Mouse (Mus musculus) CH12.LX (cell line): ENCODE data around the gene Slc22a2. TPM values are rescaled to one million over a fixed set of nuclear protein-coding genes. Genes with fewer than 3 reads are reported as not detected.

ENCODE experiments used
- DNase-seq: peaks from one replicate; pipeline ENCODE4 v3.0.0-alpha.2; 2013; ENCODE audit errors: extremely low read depth
- H3K27ac ChIP-seq: 2 replicates; pipeline ENCODE4 v1.5.1; 2012; ENCODE audit warnings: low read depth, mild to moderate bottlenecking, control low read depth, moderate library complexity; ENCODE audit not compliant: insufficient read depth
- H3K27me3 ChIP-seq: replicated peaks from 2 replicates; pipeline ENCODE3; 2012; ENCODE audit warnings: inconsistent platforms
- H3K36me3 ChIP-seq, 2 experiments: replicated peaks in 1 of 2; 2 replicates each; pipeline versions ENCODE3 to v1.6.1; 2012; ENCODE audit warnings: inconsistent platforms in 1 of 2, low read length in 1 of 2, mild to moderate bottlenecking in 1 of 2, mixed read lengths in 1 of 2, moderate library complexity in 1 of 2; ENCODE audit not compliant: control insufficient read depth in 1 of 2, insufficient read depth in 1 of 2
- H3K4me1 ChIP-seq, 2 experiments: 2 replicates each; pipeline ENCODE4 v1.6.1; 2012; ENCODE audit warnings: inconsistent platforms in 1 of 2, moderate library complexity in 1 of 2; ENCODE audit not compliant: insufficient read depth in 2 of 2, control insufficient read depth in 1 of 2
- H3K4me2 ChIP-seq: 2 replicates; pipeline ENCODE4 v1.6.1; 2012; ENCODE audit warnings: low read depth, mild to moderate bottlenecking, control low read depth; ENCODE audit not compliant: poor library complexity, insufficient read depth, severe bottlenecking
- H3K4me3 ChIP-seq, 3 experiments: fragments of 150-350 bp in 1 of 3; sonication (generic) in 1 of 3; replicated peaks in 1 of 3; 2 replicates each; pipeline versions ENCODE3 to v1.5.1; 2011 to 2012; ENCODE audit warnings: low read depth in 2 of 3, low read length in 2 of 3, mild to moderate bottlenecking in 2 of 3, moderate library complexity in 2 of 3, control low read depth in 1 of 3, improper control_type of control experiment in 1 of 3, inconsistent platforms in 1 of 3, mixed read lengths in 1 of 3; ENCODE audit not compliant: poor library complexity in 1 of 3
- H3K79me2 ChIP-seq: replicated peaks from 2 replicates; pipeline ENCODE4 v1.6.1; 2012; ENCODE audit warnings: mild to moderate bottlenecking, moderate library complexity; ENCODE audit not compliant: control insufficient read depth, poor library complexity, insufficient read depth, severe bottlenecking; ENCODE audit errors: extremely low read depth
- H3K9ac ChIP-seq: 2 replicates; pipeline ENCODE4 v1.6.1; 2012; ENCODE audit warnings: low read depth, mild to moderate bottlenecking, control low read depth, moderate library complexity; ENCODE audit not compliant: insufficient read depth
- H3K9me3 ChIP-seq: replicated peaks from 2 replicates; pipeline ENCODE3; 2012; ENCODE audit warnings: low read length, inconsistent platforms, mixed read lengths
- CHD1 ChIP-seq: IDR thresholded peaks from 2 replicates; pipeline ENCODE4 v1.6.1; 2012; ENCODE audit warnings: low read depth, low read length, improper control_type of control experiment, inconsistent platforms
- CHD2 ChIP-seq: IDR thresholded peaks from 2 replicates; pipeline ENCODE4 v1.6.1; 2011; ENCODE audit warnings: low read length, improper control_type of control experiment
- CTCF ChIP-seq, 2 experiments: IDR thresholded peaks in 1 of 2; conservative IDR thresholded peaks in 1 of 2; 2 replicates each; pipeline ENCODE4 v1.5.1; 2011 to 2012; ENCODE audit warnings: low read depth in 2 of 2, low read length in 2 of 2, improper control_type of control experiment in 1 of 2, inconsistent platforms in 1 of 2, mild to moderate bottlenecking in 1 of 2, moderate library complexity in 1 of 2
- ELF1 ChIP-seq: IDR thresholded peaks from 2 replicates; pipeline ENCODE4 v1.6.1; 2014; ENCODE audit warnings: low read depth, mild to moderate bottlenecking, inconsistent platforms, low read length, improper control_type of control experiment
- ETS1 ChIP-seq: conservative IDR thresholded peaks from 2 replicates; pipeline ENCODE4 v1.6.1; 2012; ENCODE audit warnings: low read depth, mild to moderate bottlenecking, inconsistent platforms, low read length, improper control_type of control experiment, moderate library complexity
- JUN ChIP-seq: IDR thresholded peaks from 2 replicates; pipeline ENCODE4 v1.6.1; 2011; ENCODE audit warnings: low read depth, mild to moderate bottlenecking, low read length, improper control_type of control experiment, moderate library complexity; ENCODE audit not compliant: insufficient read depth
- NELFE ChIP-seq: IDR thresholded peaks from 2 replicates; pipeline ENCODE4 v1.6.1; 2011; ENCODE audit warnings: low read depth, low read length, improper control_type of control experiment
- POLR2A ChIP-seq: IDR thresholded peaks from 2 replicates; pipeline ENCODE4 v1.6.1; 2011; ENCODE audit warnings: low read depth, mild to moderate bottlenecking, improper control_type of control experiment, low read length
- TCF12 ChIP-seq: IDR thresholded peaks from 2 replicates; pipeline ENCODE4 v1.6.1; 2014; ENCODE audit warnings: low read depth, mild to moderate bottlenecking, inconsistent platforms, low read length, improper control_type of control experiment
- UBTF ChIP-seq: IDR thresholded peaks from 2 replicates; pipeline ENCODE4 v1.6.1; 2012; ENCODE audit warnings: low read depth, mild to moderate bottlenecking, inconsistent platforms, low read length, improper control_type of control experiment, moderate library complexity
- USF2 ChIP-seq: conservative IDR thresholded peaks from 2 replicates; pipeline ENCODE4 v1.6.1; 2011; ENCODE audit warnings: low read depth, low read length, improper control_type of control experiment
- ZKSCAN1 ChIP-seq: IDR thresholded peaks from 2 replicates; pipeline ENCODE4 v1.6.1; 2012; ENCODE audit warnings: low read depth, inconsistent platforms, low read length, improper control_type of control experiment, borderline replicate concordance
- dilution Hi-C: fragments of 300-500 bp; cut with MboI; formaldehyde crosslinking; loops from 2 replicates; pipeline ENCODE4 v1.14.3; 2020; ENCODE audit warnings: low sequenced_read_pairs; ENCODE audit not compliant: extremely low pct_unique_long_range_greater_than_20kb, extremely low pct_ligation_motif_present
- in situ Hi-C: fragments of 300-500 bp; cut with MboI; formaldehyde crosslinking; loops from 3 replicates; pipeline ENCODE4 v1.14.3; 2019; ENCODE audit warnings: low sequenced_read_pairs, low pct_ligation_motif_present, low pct_unique_long_range_greater_than_20kb, mixed read lengths
- polyA plus RNA-seq: library from polyadenylated mRNA; unstranded; fragments of >175 nt; gene quantifications from 2 replicates; pipeline ENCODE4 v1.2.1, GENCODE M21; 2012; ENCODE audit warnings: low read depth; ENCODE audit not compliant: insufficient read length
- total RNA-seq, 2 experiments: library from RNA; depleted of rRNA; stranded (reverse); fragments of 300-350 nt in 1 of 2; fragments of >200 nt in 1 of 2; gene quantifications; 2 replicates each; pipeline ENCODE4 v1.2.3; 2012 to 2014

Gene Slc22a2
- total and polyA plus RNA-seq, 3 experiments, result not detected

GRCm38 (mm10) chr17:12585366-12585765 is 1.4 kb downstream of the Slc22a2 start:
- dilution Hi-C loops (no loop called here), in situ Hi-C loops (no loop called here)
- no peak overlapping the region for H3K9ac ChIP-seq
- H3K4me1 ChIP-seq, result no peaks in the 10 kb centered on the region
- no peaks in the 10 kb centered on the region for H3K36me3 ChIP-seq
- TF ChIP-seq NELFE (no peak), USF2 (no peak)
- no peak overlapping the region for H3K27ac ChIP-seq
- no peak overlapping the region for H3K4me3 ChIP-seq
- peaks cover 56% of the 10 kb centered on the region for H3K27me3 ChIP-seq
- no peaks in the 10 kb centered on the region for H3K9me3 ChIP-seq
- no peak overlapping the region for H3K4me2 ChIP-seq
- H3K79me2 ChIP-seq, result no peaks in the 10 kb centered on the region
- no peak for DNase-seq

- Histone ChIP-seq H3K9ac (no peak overlapping the region), H3K27ac (no peak overlapping the region), H3K4me2 (no peak overlapping the region), H3K4me1 (no peaks in the 10 kb centered on the region), H3K36me3 (no peaks in the 10 kb centered on the region), H3K27me3 (peaks cover 47% of the 10 kb centered on the region), H3K4me3 (no peak overlapping the region)
- DNase-seq, result no peak
- in situ Hi-C loops, result no loop called here
- TF ChIP-seq JUN (no peak), ETS1 (no peak)
- TF ChIP-seq, all 38 proteins: peak for 0
- dilution Hi-C loops, result no loop called here
- Histone ChIP-seq H3K79me2 (no peaks in the 10 kb centered on the region), H3K9me3 (no peaks in the 10 kb centered on the region)
Observed at GRCm38 (mm10) chr17:12586966-12587365, 3.0 kb downstream of the Slc22a2 start.

- no peaks in the 10 kb centered on the region for H3K9me3 ChIP-seq
- H3K27me3 ChIP-seq, result peaks cover 33% of the 10 kb centered on the region
- TF ChIP-seq CHD1 (no peak), UBTF (no peak), CHD2 (no peak), POLR2A (no peak), CTCF (conservative IDR thresholded peaks at IDR 0.05 in 1 of 2, IDR thresholded peaks at IDR 0.05 in 1 of 2; ENCODE audit: low read depth in 2 of 2, low read length in 2 of 2) (no peak), ELF1 (no peak), TCF12 (no peak), JUN (no peak), ZKSCAN1 (no peak)
- H3K79me2 ChIP-seq, result no peaks in the 10 kb centered on the region
- no peaks in the 10 kb centered on the region for H3K36me3 ChIP-seq
- dilution Hi-C loops (no loop called here), in situ Hi-C loops (no loop called here)
- no peak overlapping the region for H3K4me2 ChIP-seq
- DNase-seq, result no peak
- H3K4me1 ChIP-seq, result no peaks in the 10 kb centered on the region
- H3K4me3 ChIP-seq, result no peak overlapping the region
- H3K27ac ChIP-seq, result no peak overlapping the region
- H3K9ac ChIP-seq, result no peak overlapping the region
Observed at GRCm38 (mm10) chr17:12588801-12589247, 4.9 kb downstream of the Slc22a2 start.
